Mouse (Mus musculus): ENCODE results near the gene Fancc. TPM values are rescaled to one million over a fixed set of nuclear protein-coding genes. Genes with fewer than 3 reads are reported as not detected.

Gene Fancc
- total RNA-seq, 4 experiments from 2014 or later = 2.4 to 4.1 (median 3.5) TPM

DNA sequence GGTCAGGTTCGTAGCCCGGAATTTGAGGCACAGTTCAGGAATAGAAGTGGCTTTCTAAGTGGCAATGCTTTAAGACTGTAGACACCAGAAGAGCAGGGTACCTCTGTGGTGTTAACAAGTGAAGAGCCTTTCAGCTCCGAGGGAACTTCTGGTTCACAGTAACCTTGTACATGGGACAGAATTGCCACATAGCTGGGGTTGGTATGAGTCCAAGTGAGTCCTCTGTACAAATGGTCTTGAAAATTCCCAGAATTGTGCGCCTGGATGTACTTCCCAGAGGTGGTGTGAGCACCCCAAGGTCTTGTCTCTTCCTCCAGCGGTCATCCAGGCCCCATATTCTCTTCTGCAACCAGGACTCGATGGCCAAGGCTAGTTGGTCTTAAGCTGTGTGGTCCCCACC, 206.1 kb downstream of the Fancc start:
- DNase-seq (ENCODE audit: low spot score) = no peak

DNA sequence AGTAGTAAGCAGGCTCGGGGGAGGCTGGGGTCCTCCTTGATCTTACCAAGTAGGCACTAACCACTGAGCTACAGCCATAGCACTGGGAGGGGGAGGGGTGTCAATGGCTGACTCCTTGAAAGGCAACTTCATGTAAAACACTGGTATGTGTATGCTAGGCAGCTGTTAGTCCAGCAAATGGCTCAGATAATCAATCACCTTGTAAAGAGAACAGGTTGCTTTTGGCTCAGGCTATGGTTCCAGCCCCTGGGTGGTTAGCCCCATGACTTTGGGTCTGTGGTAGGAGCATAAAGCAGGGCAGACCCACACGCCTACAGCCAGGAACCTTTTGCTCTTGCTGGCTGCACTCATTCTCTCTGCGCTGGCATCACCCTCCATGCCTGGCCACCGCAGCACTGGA, 207.0 kb downstream of the Fancc start:
- no peak for DNase-seq (ENCODE audit: low spot score)

- DNase-seq (ENCODE audit: low spot score) = no peak
Measured at GRCm38 (mm10) chr13:63289687-63290086, 207.4 kb downstream of the Fancc start.

DNA sequence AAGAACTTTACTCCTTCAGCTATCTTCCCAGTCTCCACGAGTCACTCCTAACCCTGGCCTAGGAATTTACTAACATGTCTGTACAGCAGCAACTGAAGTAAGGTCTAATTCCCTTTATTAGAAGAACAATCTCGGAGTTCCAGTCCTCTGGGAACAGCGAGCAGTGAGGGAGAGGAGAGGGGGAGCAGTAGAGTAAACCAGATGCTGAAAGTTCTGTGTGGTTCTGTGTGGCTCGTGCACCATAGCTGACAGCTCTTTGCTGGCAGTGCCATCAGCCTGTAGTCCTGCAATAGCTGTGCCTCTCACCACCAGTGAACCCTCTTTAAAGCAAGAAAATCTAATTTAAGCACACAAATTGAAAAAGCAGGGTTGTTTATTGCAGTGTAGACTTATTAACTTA, 207.9 kb downstream of the Fancc start:
- no peak for DNase-seq (ENCODE audit: low spot score)

DNA sequence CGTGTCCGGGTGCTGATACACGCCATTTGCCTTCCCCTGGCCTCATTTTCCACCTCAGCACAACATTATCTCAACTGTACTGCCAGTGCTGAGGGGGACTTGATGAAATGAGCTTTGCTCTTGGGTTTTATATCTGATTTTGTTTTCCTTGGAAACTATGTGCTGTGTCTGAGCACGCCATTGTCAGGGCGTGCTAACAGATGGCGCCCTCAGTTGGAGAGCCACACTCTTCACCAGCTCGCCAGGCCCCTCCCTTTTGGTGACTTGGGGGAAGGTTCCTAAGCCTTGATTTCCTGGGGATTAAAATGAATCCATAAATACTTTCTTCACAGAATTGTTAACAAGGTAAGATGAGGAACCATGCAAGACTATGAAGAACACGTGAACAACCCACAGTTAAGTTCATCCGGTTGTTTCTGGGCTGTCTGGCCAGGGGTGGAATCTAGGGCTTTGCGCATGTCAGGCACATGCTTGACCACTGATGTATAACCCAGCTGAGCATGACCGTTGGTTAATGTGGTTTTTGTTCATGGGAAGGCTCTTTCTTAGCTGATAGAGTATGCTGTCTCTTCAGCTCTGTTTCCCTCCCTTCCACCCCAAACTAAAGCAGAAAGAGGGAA, 210.5 kb downstream of the Fancc start:
- DNase-seq (ENCODE audit: low spot score) = no peak

DNA sequence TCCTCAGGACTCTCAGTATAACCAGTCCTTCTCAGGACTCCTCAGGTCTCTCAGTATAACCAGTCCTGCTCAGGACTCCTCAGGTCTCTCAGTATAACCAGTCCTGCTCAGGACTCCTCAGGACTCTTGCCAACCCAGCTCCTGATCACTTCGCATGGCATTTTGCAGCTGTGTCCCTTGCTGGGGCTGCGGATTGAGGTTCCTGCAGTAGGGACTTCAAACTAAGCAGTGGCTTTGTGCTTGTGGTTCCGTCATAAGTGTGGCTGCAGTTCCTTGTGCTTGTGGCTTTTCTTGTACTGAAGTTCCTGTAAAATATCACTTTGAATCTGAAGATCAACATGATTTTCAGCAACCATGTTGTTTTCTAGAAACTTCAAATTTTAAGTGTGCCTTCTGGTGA, 212.3 kb downstream of the Fancc start:
- no peak for DNase-seq (ENCODE audit: low spot score)

DNA sequence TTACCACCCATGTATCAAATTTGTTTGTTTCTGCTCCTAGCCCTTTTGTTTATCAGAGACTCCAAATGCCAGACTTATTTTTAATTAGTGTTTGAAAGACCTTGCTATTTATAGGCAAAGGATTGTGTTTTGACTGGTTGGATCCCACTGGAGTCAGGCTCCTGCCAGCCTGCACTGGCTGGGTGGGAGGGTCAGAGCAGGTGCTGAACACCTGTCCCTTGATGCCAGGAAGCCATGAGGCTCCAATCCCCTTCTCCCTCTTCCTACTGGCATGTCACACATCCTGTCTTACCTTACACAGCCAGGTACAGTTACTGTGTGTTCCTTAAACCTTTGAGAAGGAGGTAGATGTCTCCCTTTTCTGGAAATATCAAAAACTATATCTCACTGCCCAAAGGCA, 213.8 kb downstream of the Fancc start:
- no peak for DNase-seq (ENCODE audit: low spot score)

- DNase-seq (ENCODE audit: low spot score) = no peak
Measured at GRCm38 (mm10) chr13:63281206-63281605, 215.9 kb downstream of the Fancc start.

GRCm38 (mm10) chr13:63280344-63280743, 216.7 kb downstream of the Fancc start:
- DNase-seq (ENCODE audit: low spot score) = no peak

DNA sequence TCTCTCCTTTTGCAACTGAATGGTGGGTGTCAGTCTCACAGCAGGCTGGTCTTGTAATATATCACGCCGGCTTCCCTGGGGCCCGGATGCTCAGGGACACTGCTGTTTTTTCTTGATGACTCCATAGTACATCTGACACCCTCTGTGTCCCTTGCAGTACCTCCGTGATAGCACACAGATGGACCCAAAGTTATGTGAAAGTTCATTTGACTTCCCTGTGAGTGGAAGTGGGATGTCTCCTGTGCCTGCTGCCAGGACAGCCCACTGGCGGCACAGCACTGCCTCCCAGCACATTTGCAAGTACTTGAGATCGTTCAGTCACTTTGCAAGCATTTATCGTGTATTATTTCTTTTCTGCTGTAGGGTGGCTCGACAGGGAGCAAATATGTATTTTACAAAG, 217.3 kb downstream of the Fancc start:
- DNase-seq (ENCODE audit: low spot score) = no peak

- DNase-seq (ENCODE audit: low spot score) = peak; percentile 73
Measured at GRCm38 (mm10) chr13:63278796-63279475, 218.1 kb downstream of the Fancc start.

DNA sequence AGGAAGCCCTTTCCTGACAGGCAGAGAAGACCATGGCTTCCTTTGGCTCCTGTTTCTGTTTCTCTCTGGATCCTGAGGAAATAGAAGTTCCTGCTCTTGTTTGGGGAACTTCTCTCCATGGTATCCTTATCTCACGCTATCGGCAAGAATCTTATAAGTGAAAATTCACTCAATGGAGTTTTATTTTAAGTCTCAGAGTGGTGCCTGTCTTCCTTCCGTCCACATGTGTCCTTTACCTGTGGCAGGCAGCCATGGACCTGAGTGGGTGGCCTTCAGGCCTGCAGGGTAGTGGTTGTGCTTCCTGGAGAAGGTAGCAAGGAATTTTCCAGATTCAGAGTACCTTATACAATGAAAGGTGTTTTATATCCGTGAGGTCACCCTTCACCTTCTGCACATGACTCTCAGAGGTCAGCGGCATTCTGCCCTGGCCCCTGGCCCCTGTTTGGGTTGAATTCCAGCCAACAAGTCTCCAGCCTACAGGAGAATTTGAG, 218.9 kb downstream of the Fancc start:
- peak; percentile 75 for DNase-seq (ENCODE audit: low spot score)

GRCm38 (mm10) chr13:63277316-63277715, 219.8 kb downstream of the Fancc start:
- no peak for DNase-seq (ENCODE audit: low spot score)

DNA sequence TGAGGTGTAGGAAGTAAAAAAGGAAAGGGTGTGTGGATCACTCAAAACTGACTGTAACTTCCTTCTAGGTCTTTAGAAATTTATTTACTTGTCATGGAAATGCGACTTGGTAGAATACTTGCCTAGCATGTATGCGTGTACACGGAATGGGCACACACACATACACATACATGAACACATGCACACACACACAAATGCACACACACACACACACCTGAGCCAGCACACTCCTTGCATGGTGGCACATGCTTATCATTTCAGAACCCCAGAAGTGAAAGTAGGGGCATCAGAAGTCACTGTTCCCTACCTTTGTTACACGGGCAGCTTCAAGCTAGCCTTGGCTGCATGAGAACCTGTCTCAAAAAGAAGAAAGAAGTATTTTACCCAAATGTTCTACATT, 220.7 kb downstream of the Fancc start:
- no peak for DNase-seq (ENCODE audit: low spot score)

DNA sequence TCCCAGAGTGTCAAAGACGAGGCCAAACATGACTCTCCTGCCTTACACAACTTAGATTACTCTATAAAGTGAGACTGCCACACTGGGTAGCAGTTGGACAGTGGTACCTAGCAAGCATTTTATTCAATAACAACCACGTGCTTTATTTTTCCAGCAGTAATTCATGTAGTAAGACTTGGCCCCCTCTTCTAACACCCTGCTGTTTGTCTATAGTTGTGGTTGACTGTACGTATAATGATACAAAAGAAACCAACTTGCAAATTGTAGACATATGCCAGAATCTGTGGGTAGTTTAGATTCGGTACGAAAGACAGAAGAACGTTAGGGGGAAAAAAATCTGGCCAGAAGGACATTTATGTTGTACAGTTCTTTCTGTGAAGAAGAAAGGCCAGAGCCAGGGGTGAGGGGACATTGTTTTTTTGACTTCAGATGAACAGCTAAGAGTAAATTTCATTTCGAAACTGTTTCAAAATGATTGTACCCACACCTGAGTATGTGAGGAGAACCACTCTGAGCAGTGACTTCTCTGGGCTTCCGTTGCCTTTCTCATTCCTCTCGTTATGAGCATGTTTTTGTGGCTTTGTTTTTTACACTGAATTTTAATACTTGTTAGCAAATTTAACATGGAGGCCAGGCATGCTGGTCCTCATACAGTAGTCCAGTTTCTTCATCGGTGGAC, 222.5 kb downstream of the Fancc start:
- no peak for DNase-seq (ENCODE audit: low spot score)

DNA sequence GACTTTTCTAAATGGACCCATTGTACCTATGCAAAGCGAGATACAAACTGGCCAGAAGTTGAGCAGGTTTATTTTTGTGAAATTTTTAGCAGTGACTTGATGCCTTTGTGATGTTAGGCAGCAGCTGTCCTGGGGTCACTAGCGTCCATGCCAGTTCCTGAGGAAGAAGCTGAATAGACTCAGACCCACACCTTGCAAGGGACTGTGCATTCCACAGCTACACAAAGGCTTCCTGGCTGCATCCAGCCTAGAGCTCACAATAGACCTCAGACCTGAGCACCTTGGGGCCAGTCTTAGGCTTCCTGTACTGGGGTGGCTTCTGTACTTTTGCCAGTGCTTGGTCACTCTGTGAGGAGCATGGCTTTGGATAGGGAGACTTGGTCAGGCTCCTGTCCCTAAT, 223.2 kb downstream of the Fancc start:
- DNase-seq (ENCODE audit: low spot score) = no peak

DNA sequence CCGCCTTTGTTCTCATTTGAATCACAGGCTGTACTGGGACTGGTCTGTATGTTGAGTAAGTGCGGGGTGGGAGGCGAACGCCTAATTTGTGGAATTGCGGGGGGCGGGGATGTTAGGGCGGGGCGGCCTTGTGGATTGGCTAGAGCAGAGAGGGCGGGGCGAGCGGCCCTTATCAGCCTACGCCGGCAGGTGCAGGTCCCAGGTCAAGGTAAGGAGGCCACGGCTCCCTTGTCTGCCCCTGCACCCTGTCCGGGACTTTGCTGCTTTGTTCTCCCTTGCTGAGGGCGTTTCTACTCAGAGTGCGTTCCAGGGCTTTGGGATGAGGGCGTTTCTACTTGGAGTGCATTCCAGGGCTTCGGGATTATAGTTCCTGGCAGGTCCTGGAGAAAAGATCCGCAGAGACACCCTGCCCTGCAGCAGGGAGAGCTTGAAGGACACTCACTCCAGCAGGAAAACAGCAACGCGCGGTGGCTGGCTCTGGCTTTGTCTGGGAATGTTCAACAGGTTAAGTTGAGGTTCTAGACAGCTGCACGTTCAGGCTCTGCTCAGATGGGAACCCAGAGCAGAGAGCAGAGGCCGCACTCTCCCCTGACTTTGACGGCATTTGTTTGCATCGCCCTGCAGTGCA, 224.4 kb downstream of the Fancc start:
- peak; percentile 81 for DNase-seq (ENCODE audit: low spot score)

- no peak for DNase-seq (ENCODE audit: low spot score)
Measured at GRCm38 (mm10) chr13:63272017-63272601, 225.0 kb downstream of the Fancc start.

GRCm38 (mm10) chr13:63270191-63270590, 226.9 kb downstream of the Fancc start:
- no peak for DNase-seq (ENCODE audit: low spot score)

GRCm38 (mm10) chr13:63268776-63269175, 228.3 kb downstream of the Fancc start:
- DNase-seq (ENCODE audit: low spot score) = no peak

- no peak for DNase-seq (ENCODE audit: low spot score)
Measured at GRCm38 (mm10) chr13:63268371-63268770, 228.7 kb downstream of the Fancc start.
